Mouse (Mus musculus) thymus, adult 2 months (tissue): ENCODE data around the gene Trp53bp1. TPM values are rescaled to one million over a fixed set of nuclear protein-coding genes. Genes with fewer than 3 reads are reported as not detected.

Experiments
- DNase-seq: peaks from one replicate; pipeline ENCODE4 v3.0.0; 2021
- H3K27ac ChIP-seq: fragments of 200-500 bp; 2 replicates; pipeline ENCODE4 v1.5.1; 2012; ENCODE audit warnings: low read length, control low read depth; ENCODE audit not compliant: control insufficient read depth, insufficient read depth
- H3K27me3 ChIP-seq: fragments of 200-500 bp; 2 replicates; pipeline ENCODE4 v1.6.1; 2012; ENCODE audit warnings: mild to moderate bottlenecking, low read length, moderate library complexity, mixed read lengths; ENCODE audit not compliant: control insufficient read depth, insufficient read depth
- H3K36me3 ChIP-seq: fragments of 200-500 bp; 2 replicates; pipeline ENCODE4 v1.6.1; 2012; ENCODE audit warnings: mild to moderate bottlenecking, low read length, moderate library complexity; ENCODE audit not compliant: control insufficient read depth, insufficient read depth
- H3K4me1 ChIP-seq: fragments of 200-500 bp; replicated peaks from 2 replicates; pipeline ENCODE4 v1.6.1; 2012; ENCODE audit warnings: low read length; ENCODE audit not compliant: control insufficient read depth, insufficient read depth
- H3K4me3 ChIP-seq: fragments of 200-500 bp; 2 replicates; pipeline ENCODE4 v1.5.1; 2012; ENCODE audit warnings: mild to moderate bottlenecking, low read length, control low read depth, moderate library complexity; ENCODE audit not compliant: control insufficient read depth, insufficient read depth
- CTCF ChIP-seq: fragments of 200-500 bp; IDR thresholded peaks from 2 replicates; pipeline ENCODE4 v1.5.1; 2012; ENCODE audit warnings: mild to moderate bottlenecking, control low read depth, low read length, moderate library complexity, borderline replicate concordance; ENCODE audit not compliant: control insufficient read depth, poor library complexity, insufficient read depth; ENCODE audit errors: extremely low read depth
- POLR2A ChIP-seq: fragments of 200-500 bp; IDR thresholded peaks from 2 replicates; pipeline ENCODE4 v1.6.1; 2012; ENCODE audit warnings: mild to moderate bottlenecking, low read length, control low read depth, moderate library complexity; ENCODE audit not compliant: control insufficient read depth, poor library complexity, insufficient read depth; ENCODE audit errors: extremely low read depth
- WGBS: fragments of 180-500 bp; shearing (Covaris S2); methylation state at CpG from one replicate; pipeline ENCODE4 v1.1.7; 2018; 5-methylcytosine and 5-hydroxymethylcytosine counted together
- polyA plus RNA-seq: library from polyadenylated mRNA; depleted of rRNA; stranded (reverse); fragments of >200 nt; gene quantifications from 2 replicates; pipeline ENCODE4 v1.2.3, GENCODE M21; 2012

Trp53bp1 gene
- polyA plus RNA-seq, 1 experiment: 39.5 TPM

DNA sequence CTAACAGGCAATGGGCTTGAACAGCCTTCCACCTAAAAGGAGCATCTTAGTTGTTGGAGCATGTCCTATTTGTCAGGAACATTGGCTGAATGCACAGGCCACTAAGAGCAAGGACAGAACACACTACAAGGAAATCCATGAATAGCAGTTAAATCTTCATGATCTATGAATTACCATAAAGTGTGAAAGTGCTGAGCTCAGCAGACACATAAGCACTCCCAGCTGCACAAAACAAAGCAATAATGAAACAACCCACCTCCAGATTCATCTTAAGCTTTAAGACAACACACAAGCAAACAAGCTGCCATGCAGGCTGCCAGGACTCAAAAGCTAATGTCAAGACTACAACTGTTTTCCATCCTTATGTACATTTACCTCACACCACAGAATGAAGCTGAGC, 52.0 kb downstream of the Trp53bp1 start:
- peaks cover 18% of the 10 kb centered on the region; the same call in 1 of the 2 replicates for H3K36me3 ChIP-seq
- H3K4me3 ChIP-seq: no peak overlapping the region
- DNase-seq: no peak
- H3K27ac ChIP-seq: no peak overlapping the region
- H3K4me1 ChIP-seq: no peaks in the 10 kb centered on the region
- H3K27me3 ChIP-seq: no peaks in the 10 kb centered on the region
- TF ChIP-seq CTCF (no peak), POLR2A (no peak)

DNA sequence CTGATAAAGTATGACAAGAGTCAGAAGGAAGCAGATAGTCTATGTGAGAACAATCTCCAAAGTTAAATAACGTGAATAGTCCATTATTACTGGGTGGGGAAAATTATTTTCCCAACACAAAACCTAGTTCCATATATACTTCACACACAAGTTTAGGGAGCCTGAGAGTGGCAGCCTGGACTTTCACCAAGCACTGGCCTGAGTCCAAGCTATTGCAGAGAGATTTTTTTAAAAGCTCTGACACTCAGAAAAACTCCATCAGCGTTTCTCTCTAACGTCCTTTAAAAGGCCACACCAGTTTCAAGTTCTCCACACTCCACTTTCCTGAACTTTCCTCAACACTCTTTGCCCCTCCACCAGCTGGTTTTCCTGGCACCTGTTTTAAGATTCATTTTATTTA, 56.7 kb downstream of the Trp53bp1 start:
- TF ChIP-seq CTCF (no peak), POLR2A (no peak)
- H3K36me3 ChIP-seq: peaks cover 15% of the 10 kb centered on the region; the same call in 1 of the 2 replicates
- no peaks in the 10 kb centered on the region for H3K4me1 ChIP-seq
- H3K27ac ChIP-seq: no peak overlapping the region
- no peaks in the 10 kb centered on the region for H3K27me3 ChIP-seq
- DNase-seq: no peak
- no peak overlapping the region for H3K4me3 ChIP-seq
- 93% methylated on average over 3 of the region's 3 CpGs for WGBS

DNA sequence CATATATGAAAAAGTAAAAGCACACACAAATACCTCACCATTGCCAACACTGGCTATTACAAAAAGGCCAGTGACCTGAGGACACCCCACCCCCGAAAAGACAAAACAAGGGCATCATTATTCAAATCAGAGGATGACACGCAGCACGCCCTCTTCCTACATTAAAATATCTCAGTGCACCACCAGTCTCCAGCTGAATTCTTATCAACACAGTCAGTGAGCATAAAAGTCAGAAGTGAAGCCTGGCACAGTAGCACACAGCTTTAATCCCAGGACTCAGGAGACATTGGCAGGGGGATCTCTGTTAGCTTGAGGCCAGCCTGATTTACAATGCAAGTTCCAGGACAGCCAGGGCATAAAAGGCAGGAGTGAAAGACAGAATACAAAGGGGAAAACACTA, 64.7 kb downstream of the Trp53bp1 start:
- Histone ChIP-seq H3K4me3 (no peak overlapping the region), H3K4me1 (no peaks in the 10 kb centered on the region), H3K27me3 (no peaks in the 10 kb centered on the region), H3K36me3 (peaks cover 30% of the 10 kb centered on the region), H3K27ac (no peak overlapping the region)
- no peak for TF ChIP-seq POLR2A
- TF ChIP-seq CTCF: no peak
- no peak for DNase-seq
- 97% methylated on average over 3 of the region's 3 CpGs for WGBS

DNA sequence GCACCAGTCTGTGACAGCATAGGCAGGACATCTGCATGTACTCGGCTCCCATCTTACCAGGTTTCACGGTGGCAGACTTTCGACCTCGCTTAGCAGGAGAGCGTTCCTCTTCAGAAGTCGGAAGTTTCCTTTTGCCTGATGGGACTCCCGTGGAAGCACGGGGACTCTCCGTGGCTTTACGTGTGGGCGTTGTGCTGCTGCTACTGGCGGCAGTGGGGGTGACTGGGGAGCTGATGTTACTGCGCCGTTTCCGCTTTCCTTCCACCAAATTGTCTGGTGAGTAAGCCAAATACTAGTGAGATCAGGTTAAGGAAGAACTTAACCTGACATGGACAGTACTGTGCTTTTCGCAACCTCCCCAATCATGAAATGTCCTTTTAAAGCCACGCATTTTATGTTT, 66.9 kb downstream of the Trp53bp1 start:
- Histone ChIP-seq H3K4me3 (no peak overlapping the region), H3K36me3 (peaks cover 44% of the 10 kb centered on the region), H3K27ac (no peak overlapping the region), H3K27me3 (no peaks in the 10 kb centered on the region), H3K4me1 (no peaks in the 10 kb centered on the region)
- no peak for DNase-seq
- TF ChIP-seq POLR2A (no peak), CTCF (no peak)
- 96% methylated on average over 17 of the region's 17 CpGs for WGBS

DNA sequence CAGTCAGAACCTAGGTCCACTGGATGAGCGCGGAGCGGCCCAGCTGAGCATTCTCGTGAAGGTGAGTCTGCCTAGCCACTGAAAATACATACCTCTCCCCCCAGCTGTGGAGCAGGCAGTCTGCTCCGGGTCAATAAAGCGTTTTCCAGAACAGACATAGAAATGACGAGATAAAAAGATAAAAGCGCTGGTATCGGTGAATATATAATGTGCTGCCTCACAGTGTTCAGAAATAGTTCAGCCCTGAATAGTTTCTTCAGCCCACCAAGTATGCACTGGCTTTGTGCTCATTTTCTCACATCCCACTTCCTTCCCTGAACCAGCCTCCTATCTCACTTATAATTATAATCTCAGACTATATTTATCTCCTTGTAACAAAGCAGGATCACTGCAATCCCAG, 75.7 kb downstream of the Trp53bp1 start:
- TF ChIP-seq CTCF (no peak), POLR2A (no peak)
- DNase-seq: no peak
- no peaks in the 10 kb centered on the region for H3K27me3 ChIP-seq
- H3K27ac ChIP-seq: no peak overlapping the region
- no peak overlapping the region for H3K4me3 ChIP-seq
- 99% methylated on average over 9 of the region's 9 CpGs for WGBS
- H3K36me3 ChIP-seq: peaks cover 89% of the 10 kb centered on the region
- H3K4me1 ChIP-seq: no peaks in the 10 kb centered on the region

DNA sequence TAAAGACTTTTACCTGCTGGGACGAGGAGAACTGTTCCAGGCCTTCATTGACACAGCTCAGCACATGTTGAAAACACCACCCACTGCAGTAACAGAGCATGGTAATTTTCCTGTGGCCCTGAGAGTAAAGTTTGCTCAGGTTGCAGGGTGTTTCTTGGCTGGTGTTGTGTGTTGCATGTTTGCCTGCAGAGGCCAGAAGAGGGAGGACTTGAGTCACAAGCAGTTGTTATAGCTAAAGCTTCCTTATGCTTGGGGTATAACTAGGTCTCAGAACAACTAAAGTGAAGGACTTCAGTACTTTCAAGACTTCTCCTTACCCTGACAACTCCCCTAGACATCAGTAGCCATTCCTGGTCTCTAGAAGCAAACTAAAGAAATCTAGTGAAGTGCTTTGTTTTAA, 82.7 kb downstream of the Trp53bp1 start:
- WGBS: 88% methylated on average over 1 of the region's 1 CpGs
- Histone ChIP-seq H3K36me3 (peaks cover 79% of the 10 kb centered on the region), H3K27me3 (no peaks in the 10 kb centered on the region), H3K4me1 (no peaks in the 10 kb centered on the region), H3K4me3 (no peak overlapping the region), H3K27ac (no peak overlapping the region)
- DNase-seq: no peak
- no peak for TF ChIP-seq CTCF
- TF ChIP-seq POLR2A: no peak

DNA sequence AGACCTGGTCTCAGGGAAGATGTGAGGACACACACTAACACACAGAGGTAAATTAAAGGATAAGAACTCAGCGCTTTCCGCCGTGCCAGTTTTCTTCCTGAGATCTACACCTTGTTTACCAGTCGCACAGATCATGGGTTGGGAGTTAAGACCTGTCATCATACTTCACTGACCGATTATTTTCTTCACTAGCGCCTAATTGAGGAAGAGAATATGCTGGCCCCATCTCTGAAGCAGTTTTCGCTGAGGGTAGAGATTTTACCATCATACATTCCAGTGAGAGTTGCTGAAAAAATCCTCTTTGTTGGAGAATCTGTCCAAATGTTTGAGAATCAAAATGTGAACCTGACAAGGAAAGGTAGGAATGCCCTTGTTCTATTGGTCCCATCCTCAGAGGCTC, 87.1 kb downstream of the Trp53bp1 start:
- DNase-seq: no peak
- Histone ChIP-seq H3K27ac (no peak overlapping the region), H3K4me1 (no peaks in the 10 kb centered on the region), H3K4me3 (no peak overlapping the region), H3K27me3 (no peaks in the 10 kb centered on the region), H3K36me3 (peaks cover 61% of the 10 kb centered on the region)
- TF ChIP-seq CTCF (no peak), POLR2A (no peak)
- 97% methylated on average over 7 of the region's 7 CpGs for WGBS
